Mouse (Mus musculus) CD4-positive, CD25-positive, alpha-beta regulatory T cell, adult 9 weeks (primary cell): Measurements from ENCODE around the gene Gm17067. TPM values are rescaled to one million over a fixed set of nuclear protein-coding genes. Genes with fewer than 3 reads are reported as not detected.

Source experiments
- polyA plus RNA-seq: library from polyadenylated mRNA; unstranded; fragments of 100-300 nt; shearing (Covaris generic); gene quantifications from one replicate; pipeline ENCODE4 v1.2.1, GENCODE M21; 2017

Gene Gm17067
- not detected for polyA plus RNA-seq

GRCm38 (mm10) chr7:42726917-42727316 lies at the start of gene Gm17067:
Gene Gm17067 (minus strand): TSS chr7:42727017.

GRCm38 (mm10) chr7:42692362-42693158 lies 34.3 kb downstream of the Gm17067 start, which contains the start of gene Zfp975:
Gene Zfp975 (minus strand): TSS chr7:42692742.

Other genes starting within 250 kb of the Gm17067 start
- gene Zfp141, start 221.3 kb downstream of the Gm17067 start, polyA plus RNA-seq: 29.9 TPM
- gene Gm21028, start 148.4 kb downstream of the Gm17067 start, polyA plus RNA-seq: not detected
- gene Zfp977, start 134.5 kb downstream of the Gm17067 start, polyA plus RNA-seq: not detected
- gene Zfp976, start 84.4 kb downstream of the Gm17067 start, polyA plus RNA-seq: 2.4 TPM
- gene Zfp975, start 34.3 kb downstream of the Gm17067 start, polyA plus RNA-seq: 3.6 TPM
- gene Vmn2r62, start 66.5 kb upstream of the Gm17067 start, polyA plus RNA-seq: not detected
- gene Gm2381, start 140.2 kb upstream of the Gm17067 start, polyA plus RNA-seq: not detected
- gene Vmn2r63, start 206.8 kb upstream of the Gm17067 start, polyA plus RNA-seq: not detected